Mouse (Mus musculus) testis, postnatal 10 days (tissue): ENCODE measurements at regions not wholly inside any gene's neighbourhood (a gene's known extent, or its start where the extent isn't known, plus 50 kb on each side); places are given as distances from the start of the nearest gene placed in this dataset.

Experiments used
- DNase-seq: peaks from one replicate; pipeline ENCODE4 v3.0.0; 2021; ENCODE audit warnings: low spot score

DNA sequence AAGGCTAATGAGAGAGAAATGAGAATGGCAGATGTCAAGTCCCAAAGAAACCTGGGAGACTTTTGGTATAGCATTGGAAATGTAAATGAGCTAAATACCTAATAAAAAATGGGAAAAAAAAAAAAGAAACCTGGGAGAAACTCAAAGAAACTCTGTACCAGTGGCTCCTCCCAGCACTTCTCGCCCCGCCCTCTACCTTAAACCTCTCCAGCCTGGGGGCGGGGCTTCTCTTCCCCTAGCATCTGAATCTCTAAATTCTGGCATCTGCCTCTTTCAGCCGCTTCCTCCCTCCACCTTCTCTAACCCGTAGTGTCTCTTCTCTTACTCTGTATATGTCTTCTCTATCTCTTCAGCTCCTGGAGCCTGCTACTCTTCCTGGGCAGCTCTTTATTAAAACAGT lies 53.2 kb downstream of the Gpr6 start:
- DNase-seq: no peak

DNA sequence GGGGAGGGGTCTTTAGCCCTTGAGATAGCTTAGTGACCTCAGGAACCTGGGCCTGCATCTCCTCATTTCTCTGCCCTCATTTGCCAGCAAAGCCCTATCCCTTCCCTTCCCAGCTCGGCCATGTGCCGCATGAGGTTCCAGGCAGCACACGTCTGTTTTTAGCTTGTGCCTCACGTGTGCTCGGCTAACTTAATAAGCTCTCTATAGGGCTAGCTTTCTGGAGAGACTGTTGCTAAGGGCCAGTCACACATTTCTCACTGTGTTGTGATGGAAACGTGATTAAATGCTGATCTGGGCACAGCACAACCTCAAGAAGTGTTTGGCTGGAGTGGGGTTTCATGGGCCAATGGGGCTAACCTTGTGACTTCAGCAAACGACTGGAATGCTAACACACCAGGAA lies 55.5 kb downstream of the Gpr6 start:
- DNase-seq: no peak

DNA sequence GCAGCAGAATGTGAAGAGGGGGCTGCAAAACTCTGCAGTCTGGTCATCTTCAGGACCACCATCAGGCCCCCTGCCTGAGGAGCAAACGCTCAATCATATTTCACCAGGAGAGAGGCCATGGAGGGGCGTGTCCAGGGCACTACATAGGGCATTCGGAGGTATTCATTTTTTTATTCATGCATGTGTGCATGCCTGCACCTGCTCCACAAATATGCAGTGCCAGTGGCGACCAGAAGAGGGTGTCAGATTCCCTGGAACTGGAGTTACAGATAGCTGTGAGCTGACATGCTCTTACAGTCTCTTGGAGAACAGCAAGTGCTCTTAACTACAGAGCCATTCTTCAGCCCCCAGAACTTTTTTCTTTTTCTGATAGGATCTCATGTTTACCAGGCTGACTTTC lies 56.4 kb downstream of the Gpr6 start:
- peak; percentile 73 for DNase-seq

DNA sequence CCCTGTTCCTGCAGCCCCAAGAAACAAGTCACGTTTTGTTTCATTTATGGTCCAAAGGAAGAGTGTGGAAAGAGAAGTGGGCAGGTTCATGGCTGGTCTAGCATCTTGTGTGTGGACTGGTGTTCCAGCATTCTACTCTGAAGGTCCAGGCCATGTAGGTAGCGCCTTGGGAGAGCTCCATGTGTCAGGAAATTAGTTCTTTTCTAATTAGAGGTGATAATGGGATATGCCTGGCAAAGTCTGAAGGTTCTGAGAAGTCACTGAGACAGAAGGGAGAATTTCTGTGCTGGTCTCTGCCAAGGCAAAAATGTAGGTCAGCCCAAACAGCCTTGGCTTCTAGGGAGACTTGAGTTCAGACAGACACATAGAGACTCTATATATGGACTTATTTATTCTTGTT lies 61.5 kb downstream of the Gpr6 start:
- no peak for DNase-seq

DNA sequence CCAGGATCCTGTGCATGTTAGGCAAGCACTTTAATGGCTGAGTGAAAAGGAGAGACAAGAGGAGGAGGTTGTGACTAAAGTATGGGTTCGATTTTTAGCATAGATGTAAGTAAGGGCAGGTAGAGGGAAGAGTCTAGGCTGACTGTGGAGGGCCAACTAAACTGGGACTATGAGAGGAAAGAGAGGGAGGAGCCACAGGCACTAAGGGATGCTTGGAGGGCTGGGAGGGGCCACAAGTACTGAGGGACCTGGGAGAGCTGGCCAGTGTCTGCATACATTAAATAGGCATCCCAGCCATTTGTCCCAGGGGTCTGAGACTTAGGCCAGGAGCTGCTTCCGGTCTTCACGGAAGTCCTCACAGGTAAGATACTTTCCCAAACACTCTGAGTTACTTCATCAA lies 64.2 kb downstream of the Gpr6 start:
- DNase-seq: no peak

GRCm38 (mm10) chr10:41006634-41007033 lies 65.5 kb downstream of the Gpr6 start:
- DNase-seq: no peak

DNA sequence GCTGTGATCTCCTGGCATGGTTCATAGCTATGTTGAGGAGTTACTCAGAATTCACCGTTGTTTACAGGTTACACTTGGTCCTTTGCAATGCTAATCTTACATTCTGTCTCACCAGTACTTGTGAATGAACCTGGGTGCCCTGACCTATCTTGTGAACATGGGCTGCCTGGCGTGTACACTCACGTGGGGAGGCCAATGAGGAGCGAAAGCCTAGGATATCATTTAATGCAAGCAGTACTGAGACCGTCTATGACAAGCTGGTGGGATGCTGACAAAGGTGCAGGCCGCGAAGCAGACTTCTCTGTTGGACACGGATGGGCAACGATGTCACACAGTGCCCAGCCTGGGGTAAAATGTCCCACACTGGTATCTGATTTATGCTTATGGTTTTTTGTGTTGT lies 66.3 kb downstream of the Gpr6 start:
- peak; percentile 13 for DNase-seq

- DNase-seq: no peak
Observed at GRCm38 (mm10) chr10:41004753-41005152, 67.3 kb downstream of the Gpr6 start.

- DNase-seq: peak; percentile 71
Observed at GRCm38 (mm10) chr10:41004044-41004689, 67.9 kb downstream of the Gpr6 start.

DNA sequence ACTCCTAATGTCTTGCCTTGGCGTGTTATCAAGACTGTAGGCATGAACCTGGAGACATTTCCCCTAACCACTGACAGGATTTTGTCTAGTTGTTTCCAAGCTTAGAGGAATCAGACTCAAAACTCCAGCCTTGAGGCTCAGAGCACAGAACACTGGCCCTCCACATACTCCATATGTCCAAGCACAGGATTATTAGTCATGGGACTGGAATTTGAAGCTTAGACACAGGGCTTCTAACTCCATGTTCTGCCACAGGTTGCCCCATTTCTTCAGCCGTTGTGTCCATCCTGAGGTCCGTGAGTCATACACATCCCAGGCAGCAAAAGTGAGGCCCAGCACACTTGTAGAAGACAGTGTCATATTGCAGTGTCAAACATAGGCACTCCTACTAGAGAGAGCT lies 68.9 kb downstream of the Gpr6 start:
- DNase-seq: peak; percentile 25

GRCm38 (mm10) chr10:41000965-41001364 lies 71.1 kb downstream of the Gpr6 start:
- DNase-seq: peak; percentile 0

- peak; percentile 31 for DNase-seq
Observed at GRCm38 (mm10) chr10:40999486-40999885, 72.6 kb downstream of the Gpr6 start.

GRCm38 (mm10) chr10:40998799-40999198 lies 73.3 kb downstream of the Gpr6 start:
- DNase-seq: peak; percentile 25

DNA sequence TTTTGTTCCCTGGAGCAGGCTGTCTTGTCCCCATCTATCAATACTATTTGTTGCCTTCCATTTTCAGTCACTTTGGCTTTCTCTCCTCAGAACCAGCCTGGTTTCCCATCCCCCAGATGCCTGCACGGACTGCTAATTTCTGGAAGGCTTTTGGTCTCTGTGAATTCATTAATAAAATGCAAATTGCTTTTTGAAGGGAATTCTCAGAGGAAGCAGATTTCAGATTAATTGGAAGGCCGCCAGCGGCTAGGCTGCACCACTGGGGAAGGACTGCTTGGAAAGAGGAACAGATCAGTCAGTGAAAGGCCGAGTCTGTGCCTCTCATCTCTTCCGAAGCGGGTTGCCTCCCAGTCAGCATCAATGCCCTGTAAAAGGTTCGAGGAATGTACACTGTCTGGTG lies 73.8 kb downstream of the Gpr6 start:
- peak; percentile 45 for DNase-seq

- DNase-seq: peak; percentile 28
Observed at GRCm38 (mm10) chr10:40997606-40998005, 74.5 kb downstream of the Gpr6 start.
